Mouse (Mus musculus) limb, embryonic 13.5 days (tissue): ENCODE results near the gene Poldip3. TPM values are rescaled to one million over a fixed set of nuclear protein-coding genes. Genes with fewer than 3 reads are reported as not detected.
A peak's percentile ranks its signal among the peaks of the same experiment; 100 is the strongest.

Source experiments
- ATAC-seq: fragments of 200-750 bp; cut with Nextera tagmentation; 2 replicates; pipeline ENCODE4 v1.8.0; 2017; ENCODE audit warnings: low read depth, moderate number of reproducible peaks, moderate TSS enrichment; ENCODE audit not compliant: low FRiP score
- H3K27ac ChIP-seq: fragments of 300-500 bp; sonication (generic); 2 replicates; pipeline ENCODE4 v1.5.1; 2015; ENCODE audit warnings: inconsistent platforms, mild to moderate bottlenecking, moderate library complexity
- H3K27me3 ChIP-seq: fragments of 300-500 bp; sonication (generic); 2 replicates; pipeline ENCODE4 v1.6.1; 2015; ENCODE audit warnings: mild to moderate bottlenecking, inconsistent platforms
- H3K36me3 ChIP-seq: fragments of 300-500 bp; sonication (generic); 2 replicates; pipeline ENCODE4 v1.6.1; 2015; ENCODE audit warnings: inconsistent platforms, mild to moderate bottlenecking, moderate library complexity
- H3K4me1 ChIP-seq: fragments of 300-500 bp; sonication (generic); 2 replicates; pipeline ENCODE4 v1.6.1; 2015; ENCODE audit warnings: inconsistent platforms
- H3K4me2 ChIP-seq: fragments of 300-500 bp; sonication (generic); replicated peaks from 2 replicates; pipeline ENCODE4 v1.6.1; 2015; ENCODE audit warnings: inconsistent platforms, mild to moderate bottlenecking, moderate library complexity
- H3K4me3 ChIP-seq: fragments of 300-500 bp; sonication (generic); 2 replicates; pipeline ENCODE4 v1.5.1; 2015; ENCODE audit warnings: moderate library complexity, mild to moderate bottlenecking, inconsistent platforms
- H3K9ac ChIP-seq: fragments of 300-500 bp; sonication (generic); 2 replicates; pipeline ENCODE4 v1.6.1; 2015; ENCODE audit warnings: mild to moderate bottlenecking, inconsistent platforms
- H3K9me3 ChIP-seq: fragments of 300-500 bp; sonication (generic); 2 replicates; pipeline ENCODE4 v1.6.1; 2016; ENCODE audit warnings: inconsistent platforms
- WGBS: fragments of 180-500 bp; shearing (Covaris S2); methylation state at CpG from one replicate; pipeline ENCODE4 v1.1.7; 2015; 5-methylcytosine and 5-hydroxymethylcytosine counted together
- polyA plus RNA-seq: library from polyadenylated mRNA; unstranded; fragments of >200 nt; fragmentation: Nextera tagmentation; extraction: Ambion mirVana; gene quantifications from 2 replicates; pipeline ENCODE4 v1.2.1, GENCODE M21; 2015

The Poldip3 gene
- polyA plus RNA-seq, 1 experiment from 2014 or later, result 165 TPM

- Histone ChIP-seq H3K27ac (no peak overlapping the region), H3K9ac (no peak overlapping the region), H3K4me1 (peaks cover 12% of the 10 kb centered on the region), H3K4me2 (no peak overlapping the region), H3K36me3 (peaks cover 54% of the 10 kb centered on the region), H3K9me3 (no peaks in the 10 kb centered on the region), H3K4me3 (no peak overlapping the region), H3K27me3 (no peaks in the 10 kb centered on the region)
- 82% methylated on average over 9 of the region's 9 CpGs for WGBS
- ATAC-seq, result no peak
These were observed 35.1 kb downstream of the Poldip3 start for GRCm38 (mm10) chr15:83114106-83114505.

GRCm38 (mm10) chr15:83112898-83113297 is 36.3 kb downstream of the Poldip3 start:
- Histone ChIP-seq H3K9me3 (no peaks in the 10 kb centered on the region), H3K27ac (no peak overlapping the region), H3K36me3 (peaks cover 43% of the 10 kb centered on the region), H3K4me1 (peaks cover 12% of the 10 kb centered on the region), H3K4me2 (peak overlapping the region; percentile 30; the same call in 1 of the 2 replicates), H3K4me3 (no peak overlapping the region), H3K9ac (no peak overlapping the region; the same call in 1 of the 2 replicates), H3K27me3 (no peaks in the 10 kb centered on the region)
- ATAC-seq, result peak; percentile 83
- WGBS, result 9% methylated on average over 10 of the region's 11 CpGs

GRCm38 (mm10) chr15:83111874-83112273 is 37.3 kb downstream of the Poldip3 start:
- Histone ChIP-seq H3K4me3 (no peak overlapping the region), H3K9me3 (no peaks in the 10 kb centered on the region), H3K27ac (no peak overlapping the region), H3K36me3 (peaks cover 33% of the 10 kb centered on the region), H3K27me3 (no peaks in the 10 kb centered on the region), H3K9ac (no peak overlapping the region), H3K4me1 (peaks cover 12% of the 10 kb centered on the region), H3K4me2 (no peak overlapping the region)
- no peak for ATAC-seq
- WGBS, result 84% methylated on average over 7 of the region's 7 CpGs

GRCm38 (mm10) chr15:83111290-83111689 is 37.9 kb downstream of the Poldip3 start:
- ATAC-seq, result no peak
- H3K27ac ChIP-seq, result no peak overlapping the region

GRCm38 (mm10) chr15:83107814-83108213 is 41.4 kb downstream of the Poldip3 start:
- Histone ChIP-seq H3K4me1 (peaks cover 5% of the 10 kb centered on the region), H3K9me3 (no peaks in the 10 kb centered on the region), H3K27me3 (no peaks in the 10 kb centered on the region), H3K36me3 (peaks cover 14% of the 10 kb centered on the region), H3K4me3 (no peak overlapping the region), H3K9ac (no peak overlapping the region), H3K4me2 (no peak overlapping the region), H3K27ac (no peak overlapping the region)
- ATAC-seq, result no peak
- WGBS, result 68% methylated on average over 6 of the region's 6 CpGs

More at GRCm38 (mm10) chr15:83111290-83111689, 37.9 kb downstream of the Poldip3 start:
- H3K4me1 ChIP-seq, result peaks cover 12% of the 10 kb centered on the region
- no peaks in the 10 kb centered on the region for H3K27me3 ChIP-seq
- WGBS, result 60% methylated on average over 6 of the region's 6 CpGs
- H3K9ac ChIP-seq, result no peak overlapping the region
- H3K4me2 ChIP-seq, result no peak overlapping the region
- peaks cover 27% of the 10 kb centered on the region for H3K36me3 ChIP-seq
- H3K9me3 ChIP-seq, result no peaks in the 10 kb centered on the region
- H3K4me3 ChIP-seq, result no peak overlapping the region

GRCm38 (mm10) chr15:83106426-83106825 is 42.8 kb downstream of the Poldip3 start:
- H3K9me3 ChIP-seq, result no peaks in the 10 kb centered on the region
- no peak overlapping the region for H3K9ac ChIP-seq
- no peak overlapping the region for H3K27ac ChIP-seq
- H3K4me3 ChIP-seq, result no peak overlapping the region
- ATAC-seq, result no peak
- no peak overlapping the region for H3K4me2 ChIP-seq
- H3K27me3 ChIP-seq, result no peaks in the 10 kb centered on the region
- no peaks in the 10 kb centered on the region for H3K4me1 ChIP-seq
- H3K36me3 ChIP-seq, result peaks cover 14% of the 10 kb centered on the region
- 49% methylated on average over 6 of the region's 6 CpGs for WGBS

GRCm38 (mm10) chr15:83103111-83103510 is 46.1 kb downstream of the Poldip3 start:
- H3K4me2 ChIP-seq, result no peak overlapping the region
- H3K9ac ChIP-seq, result no peak overlapping the region
- no peak overlapping the region for H3K27ac ChIP-seq
- ATAC-seq, result no peak
- no peak overlapping the region for H3K4me3 ChIP-seq
- no peaks in the 10 kb centered on the region for H3K9me3 ChIP-seq
- peaks cover 18% of the 10 kb centered on the region for H3K4me1 ChIP-seq
- H3K27me3 ChIP-seq, result peaks cover 10% of the 10 kb centered on the region; the same call in 1 of the 2 replicates
- peaks cover 8% of the 10 kb centered on the region for H3K36me3 ChIP-seq
- 43% methylated on average over 1 of the region's 1 CpGs for WGBS

- ATAC-seq, result no peak; the same call in 1 of the 2 replicates
These were observed 48.9 kb downstream of the Poldip3 start for GRCm38 (mm10) chr15:83100332-83100662.

GRCm38 (mm10) chr15:83099533-83100331 is 49.5 kb downstream of the Poldip3 start:
- Histone ChIP-seq H3K4me2 (peak overlapping the region; percentile 90), H3K27ac (peak overlapping the region; percentile 55; the same call in 1 of the 2 replicates), H3K4me1 (peaks cover 18% of the 10 kb centered on the region), H3K9me3 (no peaks in the 10 kb centered on the region), H3K9ac (peak overlapping the region; percentile 80), H3K36me3 (no peaks in the 10 kb centered on the region), H3K27me3 (peaks cover 11% of the 10 kb centered on the region; the same call in 1 of the 2 replicates), H3K4me3 (peak overlapping the region; percentile 61)
- peak; percentile 94 for ATAC-seq
- 3% methylated on average over 31 of the region's 31 CpGs for WGBS

More at GRCm38 (mm10) chr15:83100332-83100662, 48.9 kb downstream of the Poldip3 start:
- Histone ChIP-seq H3K4me3 (peak overlapping the region; percentile 61), H3K27ac (peak overlapping the region; percentile 55; the same call in 1 of the 2 replicates), H3K27me3 (peaks cover 11% of the 10 kb centered on the region; the same call in 1 of the 2 replicates), H3K9ac (peak overlapping the region; percentile 80), H3K36me3 (peaks cover 1% of the 10 kb centered on the region), H3K4me2 (peak overlapping the region; percentile 90), H3K4me1 (peaks cover 18% of the 10 kb centered on the region), H3K9me3 (no peaks in the 10 kb centered on the region)
- WGBS, result 5% methylated on average over 8 of the region's 8 CpGs

GRCm38 (mm10) chr15:83095950-83096349 is 53.2 kb downstream of the Poldip3 start:
- Histone ChIP-seq H3K4me1 (peaks cover 20% of the 10 kb centered on the region), H3K9me3 (no peaks in the 10 kb centered on the region), H3K36me3 (no peaks in the 10 kb centered on the region), H3K27me3 (peaks cover 11% of the 10 kb centered on the region; the same call in 1 of the 2 replicates), H3K4me2 (no peak overlapping the region), H3K27ac (no peak overlapping the region), H3K9ac (no peak overlapping the region), H3K4me3 (no peak overlapping the region)
- ATAC-seq, result no peak
- 40% methylated on average over 2 of the region's 2 CpGs for WGBS

GRCm38 (mm10) chr15:83093687-83094086 is 55.5 kb downstream of the Poldip3 start:
- Histone ChIP-seq H3K4me2 (no peak overlapping the region), H3K36me3 (no peaks in the 10 kb centered on the region), H3K9me3 (no peaks in the 10 kb centered on the region), H3K9ac (no peak overlapping the region), H3K27me3 (peaks cover 18% of the 10 kb centered on the region), H3K27ac (no peak overlapping the region), H3K4me3 (no peak overlapping the region), H3K4me1 (peaks cover 20% of the 10 kb centered on the region)
- WGBS, result 72% methylated on average over 2 of the region's 2 CpGs
- no peak for ATAC-seq

GRCm38 (mm10) chr15:83090874-83091273 is 58.3 kb downstream of the Poldip3 start:
- Histone ChIP-seq H3K27me3 (peaks cover 26% of the 10 kb centered on the region), H3K9ac (no peak overlapping the region), H3K36me3 (no peaks in the 10 kb centered on the region), H3K4me1 (peaks cover 30% of the 10 kb centered on the region), H3K9me3 (no peaks in the 10 kb centered on the region), H3K4me2 (no peak overlapping the region), H3K4me3 (no peak overlapping the region), H3K27ac (no peak overlapping the region)
- WGBS, result 34% methylated on average over 3 of the region's 3 CpGs
- peak; percentile 51; the same call in 1 of the 2 replicates for ATAC-seq

GRCm38 (mm10) chr15:83089429-83089605 is 59.9 kb downstream of the Poldip3 start, which contains the start of gene Serhl:
TSS of gene Serhl (plus strand) at chr15:83089506.
- 10% methylated on average over 7 of the region's 7 CpGs for WGBS
- no peaks in the 10 kb centered on the region for H3K9me3 ChIP-seq
- H3K27ac ChIP-seq, result peak within 1 kb of the TSS; percentile 10; the same call in 1 of the 2 replicates
- peak within 1 kb of the TSS; percentile 43 for H3K4me2 ChIP-seq
- H3K4me3 ChIP-seq, result peak within 1 kb of the TSS; percentile 9; the same call in 1 of the 2 replicates
- H3K4me1 ChIP-seq, result peaks cover 30% of the 10 kb centered on the region
- no peaks in the 10 kb centered on the region for H3K36me3 ChIP-seq
- H3K9ac ChIP-seq, result no peak within 1 kb of the TSS
- H3K27me3 ChIP-seq, result peaks cover 26% of the 10 kb centered on the region
- ATAC-seq, result no peak
